ENCODE assay signal across 8 mouse cellular contexts in the genomic region with DNA sequence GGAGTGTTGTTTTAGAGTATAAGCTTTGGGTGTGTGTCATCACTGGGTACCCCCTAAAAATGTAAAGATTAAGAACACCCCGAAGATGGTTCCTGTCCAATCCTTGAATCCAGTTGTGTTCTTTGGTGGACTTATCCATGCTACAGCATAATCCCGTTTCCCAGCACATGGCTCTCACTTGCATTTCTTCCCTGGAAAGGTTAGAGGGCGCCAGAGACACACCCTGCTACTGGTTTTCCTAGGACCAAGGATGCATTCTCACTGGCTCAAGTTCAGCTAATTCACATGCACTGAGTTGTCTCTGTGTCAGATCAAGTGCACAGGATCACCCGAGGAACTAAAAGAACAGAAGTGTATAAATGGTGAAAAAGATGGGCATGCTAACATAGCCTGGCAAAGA. TPM values are rescaled to one million over a fixed set of nuclear protein-coding genes. Genes with fewer than 3 reads are reported as not detected.
A peak's percentile ranks its signal among the peaks of the same experiment; 100 is the strongest.
DNase-seq lines count a peak whose midpoint lies in the region; ATAC-seq lines count a peak whose summit lies in the region.

No protein-coding gene starts in this region.

- 0 out of 2 replicates have a peak, but pooled peaks have one; percentile 30 for ATAC-seq in forebrain, embryonic 11.5 days (replicated peaks; ENCODE audit: low FRiP score)
- no peak for ATAC-seq in forebrain, embryonic 15.5 days (replicated peaks)

- no peaks in the 10 kb centered on the region for H3K27me3 ChIP-seq in forebrain, embryonic 11.5 days (ENCODE audit: control insufficient read depth, insufficient read depth, low read length)
- no peaks in the 10 kb centered on the region for H3K27me3 ChIP-seq in forebrain, embryonic 15.5 days

- peak; percentile 63 for DNase-seq in forebrain, embryonic 11.5 days (ENCODE audit: low spot score)
- DNase-seq in thymus, postnatal 14 days = peak; percentile 9
- DNase-seq in thymus, adult 18-20 months = no peak
- peak; percentile 10 to 19 for DNase-seq in heart, postnatal 36 days
- DNase-seq in layer of hippocampus, adult 9-11 months = peak; percentile 28
- DNase-seq in retina, postnatal 1 day = peak; percentile 80
- no peak for DNase-seq in gastrocnemius, postnatal 10 days

- H3K4me2 ChIP-seq in forebrain, embryonic 11.5 days (ENCODE audit: low read depth, low read length, severe bottlenecking) = no peak overlapping the region
- no peak overlapping the region for H3K4me2 ChIP-seq in forebrain, embryonic 15.5 days (replicated peaks)

- H3K36me3 ChIP-seq in forebrain, embryonic 11.5 days (ENCODE audit: control insufficient read depth, insufficient read depth, low read length) = no peaks in the 10 kb centered on the region; the same call in 1 of the 2 replicates
- H3K36me3 ChIP-seq in forebrain, embryonic 15.5 days = peaks cover 19% of the 10 kb centered on the region; the same call in 1 of the 2 replicates

- WGBS in forebrain, embryonic 11.5 days = 31% methylated on average over 4 of the region's 4 CpGs
- 25% methylated on average over 4 of the region's 4 CpGs for WGBS in forebrain, embryonic 15.5 days

- H3K27ac ChIP-seq in forebrain, embryonic 11.5 days (ENCODE audit: low read depth, low read length) = no peak overlapping the region
- no peak overlapping the region for H3K27ac ChIP-seq in forebrain, embryonic 15.5 days (replicated peaks)

- H3K4me3 ChIP-seq in forebrain, embryonic 11.5 days (ENCODE audit: low read depth, low read length) = no peak overlapping the region
- no peak overlapping the region for H3K4me3 ChIP-seq in forebrain, embryonic 15.5 days

- H3K4me1 ChIP-seq in forebrain, embryonic 11.5 days (replicated peaks; ENCODE audit: control insufficient read depth, insufficient read depth, low read length) = no peaks in the 10 kb centered on the region
- no peaks in the 10 kb centered on the region for H3K4me1 ChIP-seq in forebrain, embryonic 15.5 days

- H3K9ac ChIP-seq in forebrain, embryonic 11.5 days (ENCODE audit: low read length) = no peak overlapping the region
- no peak overlapping the region for H3K9ac ChIP-seq in forebrain, embryonic 15.5 days (replicated peaks)

- no peaks in the 10 kb centered on the region for H3K9me3 ChIP-seq in forebrain, embryonic 11.5 days (ENCODE audit: control insufficient read depth, low read length)
- H3K9me3 ChIP-seq in forebrain, embryonic 15.5 days = no peaks in the 10 kb centered on the region

- intact Hi-C loops in heart, postnatal 36 days (cut with DNase I) = loop anchor here (2.0 kb wide), 1 partner anchor 62 kb away; no protein-coding TSS in a partner anchor

RNA-seq across cellular contexts. Expression of a gene that starts 1.9 kb away (rescaled TPM):
- not detected in 2 replicates for polyA plus RNA-seq in forebrain, embryonic 11.5 days (2014; fragmentation: Nextera tagmentation; extraction: Ambion mirVana)
- not detected in 2 replicates for polyA plus RNA-seq in forebrain, embryonic 15.5 days (2015; fragmentation: Nextera tagmentation; extraction: Ambion mirVana)
- total RNA-seq in heart, postnatal 36 days (2021) = under 1 TPM; 0.14 to 0.41 TPM
- total RNA-seq in gastrocnemius, postnatal 10 days (2021) = under 1 TPM; 0.09 to 0.56 TPM

RNA-seq across cellular contexts. Expression of a gene that starts 33.4 kb away (rescaled TPM):
- polyA plus RNA-seq in forebrain, embryonic 11.5 days (2014; fragmentation: Nextera tagmentation; extraction: Ambion mirVana) = 152 and 163 TPM in 2 replicates
- 95.1 and 99.0 TPM in 2 replicates for polyA plus RNA-seq in forebrain, embryonic 15.5 days (2015; fragmentation: Nextera tagmentation; extraction: Ambion mirVana)
- 10 to 100 TPM; 33.6 to 34.8 TPM for total RNA-seq in heart, postnatal 36 days (2021)
- 10 to 100 TPM; 38.5 to 46.5 TPM for total RNA-seq in gastrocnemius, postnatal 10 days (2021)

RNA-seq across cellular contexts. Expression of a gene that starts 53.2 kb away (rescaled TPM):
- 0.08 and 0.25 TPM in 2 replicates for polyA plus RNA-seq in forebrain, embryonic 11.5 days (2014; fragmentation: Nextera tagmentation; extraction: Ambion mirVana)
- 0.10 TPM in 1 of 2 replicates, not detected in the other for polyA plus RNA-seq in forebrain, embryonic 15.5 days (2015; fragmentation: Nextera tagmentation; extraction: Ambion mirVana)
- not detected for total RNA-seq in heart, postnatal 36 days (2021)
- total RNA-seq in gastrocnemius, postnatal 10 days (2021) = under 1 TPM in 1 of 2 experiments, not detected in 1; 0.18 TPM

RNA-seq across cellular contexts. Expression of a gene that starts 53.8 kb away (rescaled TPM):
- polyA plus RNA-seq in forebrain, embryonic 11.5 days (2014; fragmentation: Nextera tagmentation; extraction: Ambion mirVana) = 0.31 and 0.45 TPM in 2 replicates
- polyA plus RNA-seq in forebrain, embryonic 15.5 days (2015; fragmentation: Nextera tagmentation; extraction: Ambion mirVana) = 0.37 and 0.51 TPM in 2 replicates
- total RNA-seq in heart, postnatal 36 days (2021) = not detected
- total RNA-seq in gastrocnemius, postnatal 10 days (2021) = under 1 TPM; 0.07 to 0.09 TPM

Comparison
In these comparisons a context has a peak if more than half of its experiments do, and no peak if none do; other contexts are left out.
1. DNase-seq: peak in forebrain, embryonic 11.5 days (single experiment), thymus, postnatal 14 days (single experiment), heart, postnatal 36 days (2 of 2), layer of hippocampus, adult 9-11 months (single experiment) and retina, postnatal 1 day (single experiment); none in thymus, adult 18-20 months (0 of 2) and gastrocnemius, postnatal 10 days (single experiment).